Mouse (Mus musculus) forebrain, embryonic 11.5 days (tissue): ENCODE measurements around the gene Rpn2. TPM values are rescaled to one million over a fixed set of nuclear protein-coding genes. Genes with fewer than 3 reads are reported as not detected.

Experiments
- ATAC-seq: fragments of 200-750 bp; cut with Nextera tagmentation; replicated peaks from 2 replicates; pipeline ENCODE4 v1.8.0; 2017; ENCODE audit warnings: moderate TSS enrichment; ENCODE audit not compliant: low FRiP score
- DNase-seq: peaks from one replicate; pipeline ENCODE4 v3.0.0-alpha.2; 2017; ENCODE audit warnings: low spot score
- H3K27ac ChIP-seq: fragments of 300-500 bp; sonication (generic); 2 replicates; pipeline ENCODE4 v1.5.1; 2014; ENCODE audit warnings: low read depth, low read length
- H3K27me3 ChIP-seq: fragments of 300-500 bp; sonication (generic); 2 replicates; pipeline ENCODE4 v1.6.1; 2014; ENCODE audit warnings: mild to moderate bottlenecking, low read length, mixed read lengths; ENCODE audit not compliant: control insufficient read depth, insufficient read depth
- H3K36me3 ChIP-seq: fragments of 300-500 bp; sonication (generic); 2 replicates; pipeline ENCODE4 v1.6.1; 2014; ENCODE audit warnings: mild to moderate bottlenecking, low read length, moderate library complexity, mixed read lengths; ENCODE audit not compliant: control insufficient read depth, insufficient read depth
- H3K4me1 ChIP-seq: fragments of 300-500 bp; sonication (generic); replicated peaks from 2 replicates; pipeline ENCODE4 v1.6.1; 2014; ENCODE audit warnings: low read length, mixed read lengths; ENCODE audit not compliant: control insufficient read depth, insufficient read depth
- H3K4me2 ChIP-seq: fragments of 300-500 bp; sonication (generic); 2 replicates; pipeline ENCODE4 v1.6.1; 2014; ENCODE audit warnings: low read depth, mild to moderate bottlenecking, low read length, moderate library complexity, mixed read lengths; ENCODE audit not compliant: severe bottlenecking
- H3K4me3 ChIP-seq: fragments of 300-500 bp; sonication (generic); 2 replicates; pipeline ENCODE4 v1.5.1; 2014; ENCODE audit warnings: low read depth, low read length
- H3K9ac ChIP-seq: fragments of 300-500 bp; sonication (generic); 2 replicates; pipeline ENCODE4 v1.6.1; 2014; ENCODE audit warnings: low read length
- H3K9me3 ChIP-seq: fragments of 300-500 bp; sonication (generic); 2 replicates; pipeline ENCODE4 v1.6.1; 2016; ENCODE audit warnings: low read length, mixed read lengths; ENCODE audit not compliant: control insufficient read depth
- WGBS: fragments of 180-500 bp; shearing (Covaris S2); extraction: QIAGEN DNeasy Blood & Tissue Kit; methylation state at CpG from one replicate; pipeline ENCODE4 v1.1.7; 2014; 5-methylcytosine and 5-hydroxymethylcytosine counted together
- polyA plus RNA-seq: library from polyadenylated mRNA; unstranded; fragments of >200 nt; fragmentation: Nextera tagmentation; extraction: Ambion mirVana; gene quantifications from 2 replicates; pipeline ENCODE4 v1.2.1, GENCODE M21; 2014

Gene Rpn2
- polyA plus RNA-seq, 1 experiment from 2014 or later = 277 TPM

DNA sequence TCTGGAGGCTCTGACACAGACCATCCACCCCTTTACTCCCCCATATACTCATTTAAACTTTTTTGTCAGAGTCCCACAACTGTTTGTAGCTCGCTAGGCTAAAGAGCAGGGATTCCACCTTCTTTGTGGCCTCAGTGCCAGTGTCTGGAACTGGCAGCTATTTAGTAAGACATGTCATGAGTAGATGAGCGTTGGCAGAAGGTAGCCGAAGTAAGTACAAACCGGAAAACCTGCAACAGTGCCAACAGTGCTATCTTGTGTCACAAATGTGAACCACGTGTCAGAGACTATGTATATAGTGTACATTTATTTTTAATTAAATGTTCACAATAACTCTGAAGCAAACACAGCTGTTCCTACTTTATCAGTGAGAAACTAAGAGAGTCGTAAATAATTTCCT lies 15.0 kb upstream of the Rpn2 start:
- ATAC-seq (no peak), DNase-seq (no peak)
- no peaks in the 10 kb centered on the region for H3K9me3 ChIP-seq
- H3K4me1 ChIP-seq = no peaks in the 10 kb centered on the region
- H3K27me3 ChIP-seq = no peaks in the 10 kb centered on the region
- H3K36me3 ChIP-seq = no peaks in the 10 kb centered on the region
- no peak overlapping the region for H3K4me2 ChIP-seq
- no peak overlapping the region for H3K4me3 ChIP-seq
- no peak overlapping the region for H3K27ac ChIP-seq
- WGBS = 86% methylated on average over 6 of the region's 6 CpGs
- no peak overlapping the region for H3K9ac ChIP-seq

DNA sequence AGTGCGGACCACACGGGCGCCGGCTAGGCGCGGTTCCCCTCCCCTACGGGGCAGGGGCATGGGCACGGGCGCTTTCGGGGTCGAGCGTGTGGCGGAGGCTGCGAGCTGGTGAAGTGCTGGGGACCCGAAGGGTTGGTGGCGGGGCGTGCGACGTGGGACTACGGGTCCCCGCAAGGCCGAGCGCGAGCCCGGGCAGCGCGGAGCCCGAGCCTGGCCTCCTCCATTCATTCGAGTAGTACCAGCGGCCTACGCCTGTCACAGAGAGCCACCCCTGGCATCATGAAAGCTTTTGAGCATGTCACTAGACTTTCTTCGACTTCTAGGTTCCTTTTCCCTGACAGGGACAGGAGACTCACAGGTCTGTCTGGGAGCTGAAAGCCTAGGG lies 591 bp downstream of the Rpn2 start, which contains the start of gene Mroh8:
TSS of gene Mroh8 (minus strand) at position 134 of the 385 bp plus-strand sequence.
- Histone ChIP-seq H3K4me1 (peaks cover 12% of the 10 kb centered on the region), H3K4me2 (peak within 1 kb of the TSS; percentile 81), H3K9me3 (no peaks in the 10 kb centered on the region), H3K9ac (peak within 1 kb of the TSS; percentile 87), H3K36me3 (peaks cover 8% of the 10 kb centered on the region; the same call in 1 of the 2 replicates), H3K27me3 (no peaks in the 10 kb centered on the region), H3K27ac (peak within 1 kb of the TSS; percentile 88), H3K4me3 (peak within 1 kb of the TSS; percentile 87)
- peak; percentile 71 for ATAC-seq
- WGBS = 0% methylated on average over 32 of the region's 32 CpGs
- DNase-seq = no peak

DNA sequence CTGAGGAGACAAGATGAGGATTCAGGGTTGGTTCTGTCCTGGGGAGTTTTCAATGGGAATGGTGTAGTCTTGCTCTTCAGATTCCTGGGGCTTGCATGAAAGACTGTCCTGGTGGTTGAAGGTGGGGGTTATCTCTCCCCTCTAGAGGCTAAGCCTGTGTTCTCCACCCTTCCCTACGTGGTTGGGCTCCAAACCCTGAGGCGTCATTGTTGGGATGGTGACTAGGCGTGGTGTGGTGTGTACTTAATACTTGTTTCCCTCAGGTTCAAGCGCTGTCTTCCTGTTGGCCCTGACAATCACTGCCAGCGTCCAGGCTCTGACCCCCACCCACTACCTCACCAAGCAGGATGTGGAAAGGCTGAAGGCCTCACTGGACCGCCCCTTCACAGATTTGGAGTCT lies 4.5 kb downstream of the Rpn2 start:
- Histone ChIP-seq H3K9ac (no peak overlapping the region), H3K9me3 (no peaks in the 10 kb centered on the region), H3K4me2 (no peak overlapping the region), H3K4me1 (peaks cover 8% of the 10 kb centered on the region), H3K36me3 (peaks cover 8% of the 10 kb centered on the region), H3K27ac (no peak overlapping the region), H3K27me3 (no peaks in the 10 kb centered on the region), H3K4me3 (no peak overlapping the region)
- WGBS = 93% methylated on average over 6 of the region's 6 CpGs
- no peak for DNase-seq
- ATAC-seq = no peak

DNA sequence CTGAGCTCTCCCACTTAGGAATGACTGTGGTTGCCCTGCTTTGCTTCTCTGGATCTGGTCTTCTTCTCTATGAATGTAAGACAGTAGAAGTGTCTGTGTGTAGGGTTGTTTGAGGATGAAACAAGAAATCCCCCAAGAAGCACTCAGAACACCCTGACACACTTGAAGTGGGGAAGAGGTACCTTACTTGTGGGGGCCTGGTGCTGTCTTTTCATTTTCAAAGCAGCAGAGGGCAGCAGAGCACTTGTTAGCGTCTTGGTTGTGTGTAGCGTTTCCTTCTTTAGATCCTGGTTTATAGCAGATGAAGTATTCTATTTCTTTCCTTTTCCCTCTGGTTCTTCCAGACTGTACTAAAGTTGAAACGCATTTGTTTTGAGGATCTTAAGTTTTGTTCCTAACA lies 8.7 kb downstream of the Rpn2 start:
- WGBS = 33% methylated on average over 3 of the region's 3 CpGs
- no peaks in the 10 kb centered on the region for H3K9me3 ChIP-seq
- no peak for DNase-seq
- no peaks in the 10 kb centered on the region for H3K27me3 ChIP-seq
- H3K4me1 ChIP-seq = no peaks in the 10 kb centered on the region
- H3K36me3 ChIP-seq = peaks cover 10% of the 10 kb centered on the region
- ATAC-seq = no peak
- no peak overlapping the region for H3K4me2 ChIP-seq
- H3K4me3 ChIP-seq = no peak overlapping the region
- H3K9ac ChIP-seq = no peak overlapping the region
- no peak overlapping the region for H3K27ac ChIP-seq

DNA sequence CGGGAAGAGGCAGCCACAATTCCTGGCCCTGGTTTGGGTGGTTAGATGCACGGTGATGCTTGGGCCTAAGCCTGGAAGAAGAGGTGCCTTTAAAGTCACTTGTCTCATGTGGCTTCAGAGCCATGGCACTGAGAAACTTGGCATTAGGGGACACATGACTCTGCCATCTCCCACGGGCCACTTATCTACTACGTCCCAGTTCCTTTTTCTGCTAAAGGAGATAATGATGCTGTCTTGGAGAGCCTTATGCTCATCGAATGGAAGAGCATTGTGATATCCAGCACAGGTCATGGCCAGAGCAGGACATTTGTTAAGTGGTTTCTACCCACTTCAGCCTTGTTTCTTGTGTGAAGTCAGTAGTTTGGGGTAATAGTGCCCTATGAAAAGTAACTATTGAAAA lies 10.2 kb downstream of the Rpn2 start:
- ATAC-seq (no peak), DNase-seq (no peak)
- H3K27me3 ChIP-seq = no peaks in the 10 kb centered on the region
- no peak overlapping the region for H3K9ac ChIP-seq
- 96% methylated on average over 5 of the region's 5 CpGs for WGBS
- peaks cover 8% of the 10 kb centered on the region for H3K36me3 ChIP-seq
- no peak overlapping the region for H3K4me2 ChIP-seq
- no peak overlapping the region for H3K27ac ChIP-seq
- H3K9me3 ChIP-seq = no peaks in the 10 kb centered on the region
- H3K4me1 ChIP-seq = no peaks in the 10 kb centered on the region
- no peak overlapping the region for H3K4me3 ChIP-seq

DNA sequence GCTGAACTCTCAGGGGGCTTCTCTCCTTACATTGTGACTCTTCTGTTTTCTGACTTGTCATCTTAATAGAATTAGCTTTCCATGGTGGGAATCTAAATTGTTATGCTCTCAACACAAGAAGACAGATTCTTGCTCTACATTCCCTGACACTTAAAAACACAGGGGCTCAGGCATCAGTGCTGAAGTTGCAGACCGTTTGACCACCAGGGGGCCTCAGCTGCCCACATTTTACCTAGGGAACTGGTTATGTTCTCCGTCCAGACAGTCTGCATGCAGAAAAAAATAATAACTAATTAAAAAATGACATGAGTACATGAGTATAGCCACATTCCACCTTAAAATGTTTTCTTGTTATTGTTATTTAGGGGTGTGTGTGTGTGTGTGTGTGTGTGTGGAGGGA lies 13.3 kb downstream of the Rpn2 start:
- Histone ChIP-seq H3K36me3 (peaks cover 16% of the 10 kb centered on the region), H3K9ac (no peak overlapping the region), H3K27me3 (no peaks in the 10 kb centered on the region), H3K9me3 (no peaks in the 10 kb centered on the region), H3K4me2 (no peak overlapping the region), H3K27ac (no peak overlapping the region), H3K4me3 (no peak overlapping the region), H3K4me1 (no peaks in the 10 kb centered on the region)
- 23% methylated on average over 2 of the region's 2 CpGs for WGBS
- ATAC-seq (no peak), DNase-seq (peak; percentile 86)

DNA sequence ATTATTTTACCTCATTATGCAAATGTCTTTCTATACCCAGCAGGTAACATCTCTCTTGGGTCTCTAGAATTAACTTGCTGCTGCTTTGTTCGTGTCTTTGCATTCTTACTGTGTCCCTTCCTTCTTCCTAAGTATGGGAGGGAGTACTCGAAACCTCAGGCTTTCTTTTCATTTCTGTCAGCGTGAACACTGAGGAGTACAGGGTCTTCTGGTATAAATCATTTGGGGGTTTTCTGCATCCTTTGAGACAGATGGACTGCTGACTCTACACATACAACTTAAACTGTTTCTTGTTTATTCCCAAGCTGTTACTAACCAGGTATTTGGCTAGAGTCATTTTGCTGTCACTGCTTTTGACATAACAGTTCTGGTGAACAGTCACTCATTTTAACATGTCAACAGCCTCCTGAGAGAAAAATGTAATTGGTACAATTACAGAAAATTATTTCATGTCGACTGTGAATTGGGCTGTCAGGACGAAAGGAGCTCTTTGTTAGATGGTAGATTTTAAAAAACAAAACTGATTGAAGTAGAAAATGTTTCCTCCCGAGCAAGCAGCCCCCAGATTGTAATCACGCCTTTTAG lies 17.4 kb downstream of the Rpn2 start:
- DNase-seq (no peak), ATAC-seq (no peak)
- Histone ChIP-seq H3K27me3 (no peaks in the 10 kb centered on the region), H3K36me3 (peaks cover 43% of the 10 kb centered on the region), H3K4me1 (no peaks in the 10 kb centered on the region), H3K9ac (no peak overlapping the region), H3K4me3 (no peak overlapping the region), H3K27ac (no peak overlapping the region), H3K9me3 (no peaks in the 10 kb centered on the region), H3K4me2 (no peak overlapping the region)
- 80% methylated on average over 7 of the region's 7 CpGs for WGBS

DNA sequence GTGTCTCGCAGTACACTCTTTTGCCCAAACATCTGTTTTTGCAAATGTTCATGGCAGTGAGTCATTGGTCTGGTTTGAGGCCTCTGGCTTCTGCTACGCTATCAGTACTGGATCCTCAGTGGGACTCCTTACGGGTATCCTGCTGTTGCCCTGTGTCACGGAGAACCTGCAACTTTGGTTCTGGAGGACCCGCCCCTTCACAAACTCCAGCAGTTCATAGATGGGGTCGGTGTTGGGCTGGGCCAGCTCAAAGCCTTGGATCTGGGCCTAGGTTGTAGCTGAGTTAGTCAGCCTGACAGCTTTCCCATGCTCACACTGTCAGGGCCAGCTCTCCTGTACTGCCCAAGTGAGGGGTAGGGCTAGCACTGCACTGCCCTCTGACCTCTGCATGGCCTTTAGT lies 21.2 kb downstream of the Rpn2 start:
- ATAC-seq = no peak
- DNase-seq = no peak
- Histone ChIP-seq H3K4me1 (0 out of 2 replicates have a peak, but pooled peaks cover 4% of the 10 kb centered on the region), H3K4me2 (no peak overlapping the region), H3K9me3 (no peaks in the 10 kb centered on the region), H3K4me3 (no peak overlapping the region), H3K27me3 (no peaks in the 10 kb centered on the region), H3K9ac (no peak overlapping the region), H3K27ac (no peak overlapping the region), H3K36me3 (peaks cover 50% of the 10 kb centered on the region)
- 98% methylated on average over 6 of the region's 6 CpGs for WGBS

DNA sequence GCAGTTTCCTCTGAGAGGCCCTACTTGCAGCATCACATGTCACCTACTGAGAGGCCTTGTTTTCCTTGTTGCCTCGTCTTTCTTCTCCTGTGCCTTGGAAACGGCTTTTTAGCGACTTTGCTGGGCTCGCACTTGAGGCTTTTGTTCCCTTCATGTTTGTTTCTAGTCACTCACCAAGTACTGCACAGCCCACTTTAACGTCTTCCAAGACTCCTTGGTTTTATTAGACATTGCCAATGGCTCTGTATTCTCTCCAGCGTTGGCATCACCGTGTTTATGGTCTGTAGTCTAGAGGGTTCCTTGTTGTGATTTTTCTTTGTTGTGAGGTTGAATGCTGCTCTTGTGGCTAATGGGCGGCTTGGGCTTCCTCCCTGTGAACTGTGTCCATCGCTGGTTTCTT lies 24.3 kb downstream of the Rpn2 start:
- WGBS = 52% methylated on average over 9 of the region's 9 CpGs
- Histone ChIP-seq H3K36me3 (peaks cover 38% of the 10 kb centered on the region), H3K27ac (no peak overlapping the region; the same call in 1 of the 2 replicates)

More for the DNA sequence above, 24.3 kb downstream of the Rpn2 start:
- Histone ChIP-seq H3K4me1 (0 out of 2 replicates have a peak, but pooled peaks cover 4% of the 10 kb centered on the region), H3K4me3 (no peak overlapping the region), H3K9me3 (no peaks in the 10 kb centered on the region), H3K9ac (no peak overlapping the region), H3K27me3 (no peaks in the 10 kb centered on the region), H3K4me2 (no peak overlapping the region)
- ATAC-seq (no peak), DNase-seq (no peak)
